Mouse (Mus musculus) stomach, embryonic 16.5 days (tissue): ENCODE measurements around the gene Ppil3. TPM values are rescaled to one million over a fixed set of nuclear protein-coding genes. Genes with fewer than 3 reads are reported as not detected.

ENCODE experiments used
- ATAC-seq: fragments of 200-750 bp; cut with Nextera tagmentation; 2 replicates; pipeline ENCODE4 v1.8.0; 2017; ENCODE audit warnings: moderate number of reproducible peaks, moderate TSS enrichment; ENCODE audit not compliant: insufficient read depth, low FRiP score
- H3K27ac ChIP-seq: fragments of 300-500 bp; sonication (generic); 2 replicates; pipeline ENCODE4 v1.5.1; 2014; ENCODE audit warnings: low read length
- H3K27me3 ChIP-seq: fragments of 300-500 bp; sonication (generic); 2 replicates; pipeline ENCODE4 v1.6.1; 2014; ENCODE audit warnings: low read length, control low read depth, mixed read lengths; ENCODE audit not compliant: control insufficient read depth, insufficient read depth
- H3K36me3 ChIP-seq: fragments of 300-500 bp; sonication (generic); 2 replicates; pipeline ENCODE4 v1.6.1; 2014; ENCODE audit warnings: low read length; ENCODE audit not compliant: control insufficient read depth, insufficient read depth
- H3K4me1 ChIP-seq: fragments of 300-500 bp; sonication (generic); 2 replicates; pipeline ENCODE4 v1.6.1; 2014; ENCODE audit warnings: low read length, control low read depth, mixed read lengths; ENCODE audit not compliant: control insufficient read depth, insufficient read depth
- H3K4me2 ChIP-seq: fragments of 300-500 bp; sonication (generic); 2 replicates; pipeline ENCODE4 v1.6.1; 2014; ENCODE audit warnings: low read depth, low read length, mixed read lengths
- H3K4me3 ChIP-seq: fragments of 300-500 bp; sonication (generic); replicated peaks from 2 replicates; pipeline ENCODE4 v1.5.1; 2014; ENCODE audit warnings: mild to moderate bottlenecking, low read length
- H3K9ac ChIP-seq: fragments of 300-500 bp; sonication (generic); 2 replicates; pipeline ENCODE4 v1.6.1; 2014; ENCODE audit warnings: low read length
- H3K9me3 ChIP-seq: fragments of 300-500 bp; sonication (generic); replicated peaks from 2 replicates; pipeline ENCODE4 v1.6.1; 2016; ENCODE audit warnings: low read length, control low read depth; ENCODE audit not compliant: control insufficient read depth
- WGBS: fragments of 180-500 bp; shearing (Covaris S2); extraction: QIAGEN DNeasy Blood & Tissue Kit; methylation state at CpG from one replicate; pipeline ENCODE4 v1.1.7; 2014; 5-methylcytosine and 5-hydroxymethylcytosine counted together
- polyA plus RNA-seq: library from polyadenylated mRNA; unstranded; fragments of >200 nt; fragmentation: Nextera tagmentation; extraction: Ambion mirVana; gene quantifications from 2 replicates; pipeline ENCODE4 v1.2.1, GENCODE M21; 2015

Ppil3 gene
- polyA plus RNA-seq, 1 experiment from 2014 or later: 46.2 TPM

- Histone ChIP-seq H3K27ac (no peak overlapping the region), H3K4me1 (peaks cover 16% of the 10 kb centered on the region), H3K4me3 (no peak overlapping the region), H3K27me3 (no peaks in the 10 kb centered on the region), H3K9ac (no peak overlapping the region), H3K4me2 (no peak overlapping the region), H3K9me3 (no peaks in the 10 kb centered on the region), H3K36me3 (peaks cover 49% of the 10 kb centered on the region)
- ATAC-seq: no peak
- WGBS: 72% methylated on average over 10 of the region's 10 CpGs
These were observed 25.3 kb downstream of the Ppil3 start for GRCm38 (mm10) chr1:58420032-58420431.

- H3K4me3 ChIP-seq: no peak overlapping the region
- no peaks in the 10 kb centered on the region for H3K27me3 ChIP-seq
- H3K4me2 ChIP-seq: no peak overlapping the region
- H3K27ac ChIP-seq: no peak overlapping the region
- peaks cover 5% of the 10 kb centered on the region; the same call in 1 of the 2 replicates for H3K4me1 ChIP-seq
- ATAC-seq: no peak
- H3K9ac ChIP-seq: no peak overlapping the region
- WGBS: 74% methylated on average over 2 of the region's 2 CpGs
- no peaks in the 10 kb centered on the region for H3K9me3 ChIP-seq
- peaks cover 70% of the 10 kb centered on the region for H3K36me3 ChIP-seq
These were observed 29.2 kb downstream of the Ppil3 start for GRCm38 (mm10) chr1:58416048-58416447.

GRCm38 (mm10) chr1:58415442-58415841, 29.8 kb downstream of the Ppil3 start:
- no peaks in the 10 kb centered on the region for H3K9me3 ChIP-seq
- peaks cover 68% of the 10 kb centered on the region for H3K36me3 ChIP-seq
- no peak overlapping the region for H3K4me2 ChIP-seq
- H3K4me3 ChIP-seq: no peak overlapping the region
- no peak overlapping the region for H3K27ac ChIP-seq
- ATAC-seq: no peak
- peaks cover 3% of the 10 kb centered on the region; the same call in 1 of the 2 replicates for H3K4me1 ChIP-seq
- H3K9ac ChIP-seq: no peak overlapping the region
- WGBS: 32% methylated on average over 1 of the region's 1 CpGs
- no peaks in the 10 kb centered on the region for H3K27me3 ChIP-seq

DNA sequence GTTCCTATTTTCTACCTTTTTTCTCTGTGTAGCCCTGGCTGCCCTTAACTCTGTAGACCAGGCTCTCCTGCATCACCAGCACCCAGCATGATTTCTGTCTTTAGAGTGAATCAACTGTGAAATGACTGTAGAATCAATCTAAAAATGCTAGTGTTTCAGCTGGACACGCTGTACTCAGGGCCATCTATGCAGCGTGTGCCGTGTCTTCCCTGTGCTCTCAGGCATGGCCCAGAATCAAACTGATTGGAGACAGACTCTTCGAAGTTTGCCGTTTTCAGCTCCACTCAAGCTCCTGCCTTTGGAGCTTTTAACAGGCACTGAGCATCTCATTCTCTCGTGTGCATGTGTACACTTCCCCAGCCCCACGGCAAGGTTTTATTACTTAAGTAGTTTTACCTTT, 34.5 kb downstream of the Ppil3 start:
- Histone ChIP-seq H3K4me2 (no peak overlapping the region), H3K9ac (no peak overlapping the region), H3K27ac (no peak overlapping the region), H3K4me1 (no peaks in the 10 kb centered on the region), H3K36me3 (peaks cover 33% of the 10 kb centered on the region), H3K4me3 (no peak overlapping the region), H3K9me3 (no peaks in the 10 kb centered on the region), H3K27me3 (no peaks in the 10 kb centered on the region)
- WGBS: 88% methylated on average over 7 of the region's 7 CpGs
- ATAC-seq: no peak; the same call in 1 of the 2 replicates

- Histone ChIP-seq H3K9me3 (no peaks in the 10 kb centered on the region), H3K4me3 (no peak overlapping the region), H3K36me3 (peaks cover 30% of the 10 kb centered on the region), H3K9ac (no peak overlapping the region), H3K4me1 (no peaks in the 10 kb centered on the region), H3K27me3 (no peaks in the 10 kb centered on the region), H3K4me2 (no peak overlapping the region), H3K27ac (no peak overlapping the region)
- 81% methylated on average over 3 of the region's 3 CpGs for WGBS
- no peak for ATAC-seq
These were observed 35.1 kb downstream of the Ppil3 start for GRCm38 (mm10) chr1:58410198-58410588.

DNA sequence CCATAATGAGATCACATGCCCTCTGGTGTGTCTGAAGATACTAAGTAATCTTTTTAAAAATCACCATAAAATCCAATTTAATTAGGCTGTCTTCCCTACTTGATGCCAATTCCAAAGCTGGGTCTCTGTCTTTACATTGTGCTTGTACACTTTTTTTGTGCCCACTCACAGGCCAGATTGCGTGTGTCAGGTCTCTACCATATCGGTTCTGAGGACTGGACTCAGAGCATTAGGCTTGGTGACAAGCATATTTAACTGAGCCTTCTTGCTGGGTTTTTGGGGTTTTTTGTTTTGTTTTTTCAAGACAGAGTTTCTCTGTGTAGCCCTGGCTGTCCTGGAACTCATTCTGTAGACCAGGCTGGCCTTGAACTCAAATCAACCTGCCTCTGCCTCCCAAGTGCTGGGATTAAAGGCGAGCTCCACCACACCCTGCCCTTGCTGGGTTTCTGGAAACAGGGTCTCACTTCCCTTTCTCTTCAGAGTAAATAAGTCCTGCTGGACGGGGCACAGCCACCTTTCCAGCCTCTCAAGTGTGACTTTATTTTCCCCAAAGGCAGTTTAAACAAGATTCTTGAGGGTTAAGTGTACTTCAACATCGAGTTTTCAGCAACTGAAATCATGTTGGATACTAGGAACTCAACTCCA, 35.6 kb downstream of the Ppil3 start:
- ATAC-seq: no peak

GRCm38 (mm10) chr1:58408141-58408540, 37.1 kb downstream of the Ppil3 start:
- no peak overlapping the region for H3K9ac ChIP-seq

More for the DNA sequence above, 35.6 kb downstream of the Ppil3 start:
- Histone ChIP-seq H3K27ac (no peak overlapping the region), H3K9ac (no peak overlapping the region), H3K9me3 (no peaks in the 10 kb centered on the region), H3K4me2 (no peak overlapping the region), H3K4me3 (no peak overlapping the region), H3K4me1 (no peaks in the 10 kb centered on the region), H3K36me3 (peaks cover 25% of the 10 kb centered on the region), H3K27me3 (no peaks in the 10 kb centered on the region)
- 73% methylated on average over 5 of the region's 5 CpGs for WGBS

GRCm38 (mm10) chr1:58407321-58407720, 38.0 kb downstream of the Ppil3 start:
- peaks cover 25% of the 10 kb centered on the region for H3K36me3 ChIP-seq
- no peak overlapping the region for H3K4me3 ChIP-seq
- ATAC-seq: no peak
- no peak overlapping the region for H3K27ac ChIP-seq
- H3K4me1 ChIP-seq: no peaks in the 10 kb centered on the region
- H3K27me3 ChIP-seq: no peaks in the 10 kb centered on the region
- H3K9ac ChIP-seq: no peak overlapping the region
- 95% methylated on average over 7 of the region's 7 CpGs for WGBS
- H3K9me3 ChIP-seq: no peaks in the 10 kb centered on the region
- no peak overlapping the region for H3K4me2 ChIP-seq

More at GRCm38 (mm10) chr1:58408141-58408540, 37.1 kb downstream of the Ppil3 start:
- Histone ChIP-seq H3K4me2 (no peak overlapping the region), H3K4me3 (no peak overlapping the region), H3K9me3 (no peaks in the 10 kb centered on the region), H3K27me3 (no peaks in the 10 kb centered on the region), H3K27ac (no peak overlapping the region), H3K36me3 (peaks cover 24% of the 10 kb centered on the region), H3K4me1 (no peaks in the 10 kb centered on the region)
- no peak for ATAC-seq
- WGBS: 86% methylated on average over 6 of the region's 6 CpGs

GRCm38 (mm10) chr1:58403745-58404144, 41.5 kb downstream of the Ppil3 start:
- peaks cover 34% of the 10 kb centered on the region for H3K36me3 ChIP-seq

More at GRCm38 (mm10) chr1:58403745-58404144, 41.5 kb downstream of the Ppil3 start:
- Histone ChIP-seq H3K27ac (no peak overlapping the region), H3K4me1 (no peaks in the 10 kb centered on the region), H3K9me3 (no peaks in the 10 kb centered on the region), H3K9ac (no peak overlapping the region), H3K4me2 (no peak overlapping the region), H3K4me3 (no peak overlapping the region), H3K27me3 (no peaks in the 10 kb centered on the region)
- ATAC-seq: no peak
- 86% methylated on average over 5 of the region's 5 CpGs for WGBS
